Mouse (Mus musculus): ENCODE data around the gene Myl12a. TPM values are rescaled to one million over a fixed set of nuclear protein-coding genes. Genes with fewer than 3 reads are reported as not detected.
A peak's percentile ranks its signal among the peaks of the same experiment; 100 is the strongest.
"Not testable (repeated sequence)": the region's sequence is repeated elsewhere in the genome, so short reads cannot be mapped to it uniquely, and the experiment has no call there.

Gene Myl12a
- total and polyA plus RNA-seq, 3 experiments = 617 to 1,002 (median 822) TPM

GRCm38 (mm10) chr17:70985501-70986354, 16.9 kb downstream of the Myl12a start:
- no peak for DNase-seq
- H3K27ac ChIP-seq = no peak overlapping the region; the same call in 1 of the 2 replicates
- no peak for TF ChIP-seq POLR2A (IDR thresholded peaks at IDR 0.05; ENCODE audit: insufficient read depth, low read depth, low read length)
- no peak for TF ChIP-seq CTCF (IDR thresholded peaks at IDR 0.05)
- no peak for TF ChIP-seq EP300 (IDR thresholded peaks at IDR 0.05; ENCODE audit: insufficient read depth, low read depth, low read length)
- peaks cover 13% of the 10 kb centered on the region for H3K36me3 ChIP-seq (ENCODE audit: control insufficient read depth, insufficient read depth, low read length)
- peaks cover 7% of the 10 kb centered on the region for H3K4me1 ChIP-seq (ENCODE audit: control insufficient read depth, insufficient read depth, low read length)
- H3K79me2 ChIP-seq (replicated peaks; ENCODE audit: control insufficient read depth, insufficient read depth, low read length) = peaks cover 5% of the 10 kb centered on the region
- intact Hi-C loops (cut with DNase I) = no loop called here
- WGBS = 72% methylated on average over 15 of the region's 15 CpGs
- H3K4me3 ChIP-seq = no peak overlapping the region
- H3K9ac ChIP-seq (ENCODE audit: low read depth, low read length) = no peak overlapping the region
- no peaks in the 10 kb centered on the region for H3K27me3 ChIP-seq (ENCODE audit: control insufficient read depth, insufficient read depth, low read length)

GRCm38 (mm10) chr17:70979345-70980223, 23.1 kb downstream of the Myl12a start:
- DNase-seq = peak in 1 of 2 experiments; percentile 25
- intact Hi-C loops (cut with DNase I) = no loop called here
- 0 out of 2 replicates have a peak, but pooled peaks cover 1% of the 10 kb centered on the region for H3K79me2 ChIP-seq (replicated peaks; ENCODE audit: control insufficient read depth, insufficient read depth, low read length)
- WGBS = 67% methylated on average over 20 of the region's 20 CpGs
- H3K27me3 ChIP-seq (ENCODE audit: control insufficient read depth, insufficient read depth, low read length) = no peaks in the 10 kb centered on the region
- TF ChIP-seq EP300 (IDR thresholded peaks at IDR 0.05; ENCODE audit: insufficient read depth, low read depth, low read length) = peak; percentile 97
- TF ChIP-seq CTCF (IDR thresholded peaks at IDR 0.05) = peak; percentile 69
- no peak for TF ChIP-seq POLR2A (IDR thresholded peaks at IDR 0.05; ENCODE audit: insufficient read depth, low read depth, low read length)
- H3K36me3 ChIP-seq (ENCODE audit: control insufficient read depth, insufficient read depth, low read length) = no peaks in the 10 kb centered on the region
- no peak overlapping the region for H3K4me3 ChIP-seq
- no peak overlapping the region for H3K9ac ChIP-seq (ENCODE audit: low read depth, low read length)
- H3K27ac ChIP-seq = no peak overlapping the region
- peaks cover 1% of the 10 kb centered on the region; the same call in 1 of the 2 replicates for H3K4me1 ChIP-seq (ENCODE audit: control insufficient read depth, insufficient read depth, low read length)

GRCm38 (mm10) chr17:70977799-70978198, 24.9 kb downstream of the Myl12a start:
- Histone ChIP-seq H3K27ac (no peak overlapping the region), H3K9ac (ENCODE audit: low read depth, low read length) (no peak overlapping the region), H3K27me3 (ENCODE audit: control insufficient read depth, insufficient read depth, low read length) (no peaks in the 10 kb centered on the region), H3K79me2 (replicated peaks; ENCODE audit: control insufficient read depth, insufficient read depth, low read length) (0 out of 2 replicates have a peak, but pooled peaks cover 1% of the 10 kb centered on the region), H3K4me1 (ENCODE audit: control insufficient read depth, insufficient read depth, low read length) (peaks cover 3% of the 10 kb centered on the region), H3K4me3 (no peak overlapping the region), H3K36me3 (ENCODE audit: control insufficient read depth, insufficient read depth, low read length) (no peaks in the 10 kb centered on the region)
- WGBS = 86% methylated on average over 6 of the region's 6 CpGs
- intact Hi-C loops (cut with DNase I) = no loop called here
- DNase-seq = no peak
- TF ChIP-seq POLR2A (IDR thresholded peaks at IDR 0.05; ENCODE audit: insufficient read depth, low read depth, low read length) (no peak), CTCF (IDR thresholded peaks at IDR 0.05) (peak; percentile 52)

GRCm38 (mm10) chr17:70974065-70974464, 28.6 kb downstream of the Myl12a start:
- H3K27ac ChIP-seq; intact Hi-C loops (cut with DNase I); H3K79me2 ChIP-seq (replicated peaks; ENCODE audit: control insufficient read depth, insufficient read depth, low read length); H3K4me3 ChIP-seq; H3K4me1 ChIP-seq (ENCODE audit: control insufficient read depth, insufficient read depth, low read length); H3K27me3 ChIP-seq (ENCODE audit: control insufficient read depth, insufficient read depth, low read length); H3K36me3 ChIP-seq (ENCODE audit: control insufficient read depth, insufficient read depth, low read length); H3K9ac ChIP-seq (ENCODE audit: low read depth, low read length): not testable (repeated sequence)
- 85% methylated on average over 14 of the region's 14 CpGs for WGBS
- DNase-seq = peak in 1 of 2 experiments; percentile 17

- Histone ChIP-seq H3K4me3 (no peak overlapping the region), H3K4me1 (ENCODE audit: control insufficient read depth, insufficient read depth, low read length) (peaks cover 2% of the 10 kb centered on the region), H3K27me3 (ENCODE audit: control insufficient read depth, insufficient read depth, low read length) (no peaks in the 10 kb centered on the region), H3K9ac (ENCODE audit: low read depth, low read length) (no peak overlapping the region), H3K79me2 (replicated peaks; ENCODE audit: control insufficient read depth, insufficient read depth, low read length) (no peaks in the 10 kb centered on the region), H3K27ac (no peak overlapping the region), H3K36me3 (ENCODE audit: control insufficient read depth, insufficient read depth, low read length) (no peaks in the 10 kb centered on the region)
- TF ChIP-seq POLR2A (IDR thresholded peaks at IDR 0.05; ENCODE audit: insufficient read depth, low read depth, low read length) = no peak
- TF ChIP-seq EP300 (IDR thresholded peaks at IDR 0.05; ENCODE audit: insufficient read depth, low read depth, low read length) = no peak
- no peak for TF ChIP-seq CTCF (IDR thresholded peaks at IDR 0.05)
- intact Hi-C loops (cut with DNase I) = no loop called here
- WGBS = 65% methylated on average over 9 of the region's 9 CpGs
- DNase-seq = no peak
These were observed 29.3 kb downstream of the Myl12a start for GRCm38 (mm10) chr17:70973398-70973797.

GRCm38 (mm10) chr17:70971206-70971605, 31.5 kb downstream of the Myl12a start:
- TF ChIP-seq POLR2A (IDR thresholded peaks at IDR 0.05; ENCODE audit: insufficient read depth, low read depth, low read length) = no peak
- Histone ChIP-seq H3K4me3 (no peak overlapping the region), H3K4me1 (ENCODE audit: control insufficient read depth, insufficient read depth, low read length) (peaks cover 2% of the 10 kb centered on the region), H3K36me3 (ENCODE audit: control insufficient read depth, insufficient read depth, low read length) (no peaks in the 10 kb centered on the region), H3K9ac (ENCODE audit: low read depth, low read length) (no peak overlapping the region), H3K27ac (no peak overlapping the region), H3K27me3 (ENCODE audit: control insufficient read depth, insufficient read depth, low read length) (no peaks in the 10 kb centered on the region), H3K79me2 (replicated peaks; ENCODE audit: control insufficient read depth, insufficient read depth, low read length) (no peaks in the 10 kb centered on the region)
- no peak for DNase-seq
- intact Hi-C loops (cut with DNase I) = no loop called here
- 52% methylated on average over 11 of the region's 11 CpGs for WGBS

Data from heart, adult 2 months (tissue).